Mouse (Mus musculus) common myeloid progenitor, adult 5-6 weeks (primary cell): ENCODE data around the gene Sema6d. TPM values are rescaled to one million over a fixed set of nuclear protein-coding genes. Genes with fewer than 3 reads are reported as not detected.
A peak's percentile ranks its signal among the peaks of the same experiment; 100 is the strongest.
"Not testable (repeated sequence)": the region's sequence is repeated elsewhere in the genome, so short reads cannot be mapped to it uniquely, and the experiment has no call there.

ENCODE experiments used
- ATAC-seq: replicated peaks from 2 replicates; pipeline ENCODE4 v1.8.0; 2016; ENCODE audit warnings: low read depth, mild to moderate bottlenecking, moderate TSS enrichment, inconsistent platforms; ENCODE audit not compliant: poor library complexity, severe bottlenecking
- total RNA-seq: library from RNA; stranded (forward); fragments of 200-1000, 187-1606 nt; gene quantifications from 2 replicates; pipeline ENCODE4 v1.2.3, GENCODE M21; 2017

Gene Sema6d
- total RNA-seq, 1 experiment from 2014 or later = not detected

- ATAC-seq = no peak
Measured at GRCm38 (mm10) chr2:124277492-124277891, 187.7 kb downstream of the Sema6d start.

- no peak for ATAC-seq
Measured at GRCm38 (mm10) chr2:124285109-124285508, 195.3 kb downstream of the Sema6d start.

- 0 out of 2 replicates have a peak, but pooled peaks have one; percentile 36 for ATAC-seq
Measured at GRCm38 (mm10) chr2:124289356-124289755, 199.6 kb downstream of the Sema6d start.

- no peak for ATAC-seq
Measured at GRCm38 (mm10) chr2:124291145-124291544, 201.4 kb downstream of the Sema6d start.

- no peak for ATAC-seq
Measured at GRCm38 (mm10) chr2:124293601-124294000, 203.8 kb downstream of the Sema6d start.

- ATAC-seq = no peak
Measured at GRCm38 (mm10) chr2:124298351-124298750, 208.6 kb downstream of the Sema6d start.

- ATAC-seq = peak; percentile 99
Measured at GRCm38 (mm10) chr2:124298872-124299271, 209.1 kb downstream of the Sema6d start.

- no peak for ATAC-seq
Measured at GRCm38 (mm10) chr2:124308605-124309004, 218.8 kb downstream of the Sema6d start.

GRCm38 (mm10) chr2:124309361-124310128, 219.8 kb downstream of the Sema6d start:
- ATAC-seq = no peak

GRCm38 (mm10) chr2:124322528-124323215, 232.9 kb downstream of the Sema6d start:
- no peak for ATAC-seq

GRCm38 (mm10) chr2:124324107-124324724, 234.4 kb downstream of the Sema6d start:
- ATAC-seq = no peak

- no peak for ATAC-seq
Measured at GRCm38 (mm10) chr2:124329473-124330130, 239.8 kb downstream of the Sema6d start.

GRCm38 (mm10) chr2:124332890-124333289, 243.1 kb downstream of the Sema6d start:
- ATAC-seq = no peak

GRCm38 (mm10) chr2:124334655-124335054, 244.9 kb downstream of the Sema6d start:
- ATAC-seq = not testable (repeated sequence)

- ATAC-seq = no peak
Measured at GRCm38 (mm10) chr2:124338296-124338695, 248.5 kb downstream of the Sema6d start.

- ATAC-seq = no peak
Measured at GRCm38 (mm10) chr2:124354191-124354590, 264.4 kb downstream of the Sema6d start.

GRCm38 (mm10) chr2:124354716-124355115, 264.9 kb downstream of the Sema6d start:
- no peak for ATAC-seq

GRCm38 (mm10) chr2:124369291-124369690, 279.5 kb downstream of the Sema6d start:
- no peak for ATAC-seq

- ATAC-seq = no peak
Measured at GRCm38 (mm10) chr2:124369991-124370390, 280.2 kb downstream of the Sema6d start.

- no peak for ATAC-seq
Measured at GRCm38 (mm10) chr2:124371363-124371762, 281.6 kb downstream of the Sema6d start.
